Mouse (Mus musculus) liver (tissue): ENCODE results near the gene Asic4.

Experiments used
- DNase-seq: peaks from one replicate; pipeline ENCODE4 v3.0.0-alpha.2; 2020; ENCODE audit warnings: mixed read lengths

Gene Asic4

GRCm38 (mm10) chr1:75450314-75451005, at the start of gene Asic4:
TSS of gene Asic4 (plus strand) at chr1:75450436.
- DNase-seq, result peak; percentile 78

GRCm38 (mm10) chr1:75400493-75401115, 49.6 kb upstream of the Asic4 start:
- DNase-seq, result no peak

- DNase-seq, result no peak
Measured at GRCm38 (mm10) chr1:75405547-75405946, 44.7 kb upstream of the Asic4 start.

GRCm38 (mm10) chr1:75406173-75406572, 44.1 kb upstream of the Asic4 start:
- DNase-seq, result no peak

- DNase-seq, result no peak
Measured at GRCm38 (mm10) chr1:75407056-75407455, 43.2 kb upstream of the Asic4 start.

GRCm38 (mm10) chr1:75408210-75408609, 42.0 kb upstream of the Asic4 start:
- DNase-seq, result no peak

- no peak for DNase-seq
Measured at GRCm38 (mm10) chr1:75409950-75410349, 40.3 kb upstream of the Asic4 start.

GRCm38 (mm10) chr1:75412196-75412595, 38.0 kb upstream of the Asic4 start:
- no peak for DNase-seq

GRCm38 (mm10) chr1:75413749-75414148, 36.5 kb upstream of the Asic4 start:
- DNase-seq, result peak; percentile 46

GRCm38 (mm10) chr1:75421794-75422193, 28.4 kb upstream of the Asic4 start:
- DNase-seq, result no peak

- DNase-seq, result no peak
Measured at GRCm38 (mm10) chr1:75422216-75422822, 27.9 kb upstream of the Asic4 start.

GRCm38 (mm10) chr1:75422823-75423471, 27.3 kb upstream of the Asic4 start:
- peak; percentile 33 for DNase-seq

- no peak for DNase-seq
Measured at GRCm38 (mm10) chr1:75423780-75424390, 26.4 kb upstream of the Asic4 start.

GRCm38 (mm10) chr1:75425796-75426471, 24.3 kb upstream of the Asic4 start:
- DNase-seq, result peak; percentile 71

- peak; percentile 76 for DNase-seq
Measured at GRCm38 (mm10) chr1:75435475-75436328, 14.5 kb upstream of the Asic4 start, which contains the start of gene Gmppa. TSS of gene Gmppa (plus strand) at chr1:75435930.

- DNase-seq, result no peak
Measured at GRCm38 (mm10) chr1:75438782-75439181, 11.5 kb upstream of the Asic4 start.

- no peak for DNase-seq
Measured at GRCm38 (mm10) chr1:75440661-75441060, 9.6 kb upstream of the Asic4 start.

- DNase-seq, result no peak
Measured at GRCm38 (mm10) chr1:75441471-75441996, 8.7 kb upstream of the Asic4 start.

GRCm38 (mm10) chr1:75442171-75442570, 8.1 kb upstream of the Asic4 start:
- no peak for DNase-seq

GRCm38 (mm10) chr1:75442811-75443210, 7.4 kb upstream of the Asic4 start:
- DNase-seq, result no peak
